Mouse (Mus musculus): ENCODE measurements around the gene Tpx2.

- TF ChIP-seq CTCF (IDR thresholded peaks at IDR 0.05; ENCODE audit: borderline replicate concordance, control insufficient read depth, extremely low read depth, insufficient read depth, low read length, poor library complexity) (no peak), POLR2A (IDR thresholded peaks at IDR 0.05; ENCODE audit: control insufficient read depth, extremely low read depth, insufficient read depth, low read length, poor library complexity) (no peak)
Observed at GRCm38 (mm10) chr2:152862638-152863037, 14.9 kb downstream of the Tpx2 start.

Data from thymus, adult 2 months (tissue).